Mouse (Mus musculus) layer of hippocampus, adult 18-20 months (tissue): ENCODE results near the gene Nfya. TPM values are rescaled to one million over a fixed set of nuclear protein-coding genes. Genes with fewer than 3 reads are reported as not detected.

Experiments
- DNase-seq, 2 experiments: peaks; one replicate each; pipeline ENCODE4 v3.0.0; 2022; ENCODE audit warnings: low spot score in 2 of 2
- total RNA-seq, 2 experiments: library from RNA; stranded (reverse); gene quantifications; 2 replicates each; pipeline ENCODE4 v1.2.3; 2021

The Nfya gene
- total RNA-seq, 2 experiments from 2014 or later: 28.4 to 31.7 TPM

DNA sequence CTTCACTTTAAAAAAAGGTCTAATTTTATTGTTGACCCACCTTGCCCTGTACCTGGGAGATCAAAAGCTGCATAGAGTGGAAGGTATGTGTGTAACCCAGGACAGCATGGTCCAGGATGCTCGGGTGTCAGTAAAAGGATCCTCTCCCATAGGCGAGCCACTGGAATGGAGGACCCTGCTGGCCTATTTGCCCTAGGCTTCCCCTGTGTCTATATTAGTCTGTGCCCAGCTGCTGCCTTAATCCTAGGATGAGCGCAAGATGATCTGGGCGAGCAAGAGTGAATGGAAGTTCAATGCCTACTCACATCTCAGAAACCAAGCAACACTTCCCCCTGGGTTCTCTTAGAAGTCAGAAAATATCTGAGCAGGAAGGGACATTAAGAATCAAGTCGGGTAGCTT is 21.3 kb upstream of the Nfya start:
- DNase-seq: no peak

DNA sequence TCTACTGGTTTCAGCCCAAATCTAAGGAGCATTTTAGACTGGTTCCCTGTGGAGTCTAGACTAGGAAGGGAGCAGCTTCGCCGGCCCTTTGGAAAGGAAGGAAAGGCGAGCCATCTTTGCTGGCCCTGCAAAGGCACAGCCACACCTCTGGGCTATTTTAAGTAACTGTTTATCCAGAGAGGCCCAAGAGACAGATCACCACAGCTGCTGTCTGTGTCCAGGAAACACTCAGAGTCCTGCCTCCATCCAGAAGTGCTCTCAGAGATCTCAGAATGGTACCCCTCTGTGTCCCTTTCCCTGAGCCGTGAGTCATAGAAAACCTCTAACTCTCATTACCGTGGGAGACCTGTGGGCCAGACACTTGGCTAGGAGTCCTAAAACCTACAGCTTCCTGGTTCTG is 20.7 kb upstream of the Nfya start:
- no peak for DNase-seq

GRCm38 (mm10) chr17:48427852-48428530 is 18.3 kb upstream of the Nfya start:
- no peak for DNase-seq

- DNase-seq: no peak
These were observed 17.5 kb upstream of the Nfya start for GRCm38 (mm10) chr17:48426991-48427750.

- DNase-seq: no peak
These were observed 16.3 kb upstream of the Nfya start for GRCm38 (mm10) chr17:48425823-48426612.

DNA sequence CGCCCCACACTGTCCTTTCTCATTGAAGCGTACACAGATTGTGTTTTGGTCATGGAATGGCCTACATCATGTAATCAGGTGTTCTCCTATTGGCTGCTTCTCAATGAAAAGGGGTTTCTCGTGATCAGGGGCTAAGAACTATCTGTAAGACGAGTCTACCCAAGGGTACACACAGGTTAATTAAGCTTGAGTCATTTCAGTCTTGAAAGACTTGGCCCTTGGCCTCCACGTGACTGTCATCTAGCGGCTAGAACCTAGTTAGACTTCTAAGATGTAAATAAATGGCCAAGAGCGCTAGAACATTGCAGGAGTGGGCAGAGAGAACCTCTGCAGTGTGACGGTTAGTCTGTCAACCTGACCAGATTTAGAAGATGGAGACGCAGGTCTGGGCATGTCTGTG is 14.5 kb upstream of the Nfya start:
- no peak for DNase-seq

DNA sequence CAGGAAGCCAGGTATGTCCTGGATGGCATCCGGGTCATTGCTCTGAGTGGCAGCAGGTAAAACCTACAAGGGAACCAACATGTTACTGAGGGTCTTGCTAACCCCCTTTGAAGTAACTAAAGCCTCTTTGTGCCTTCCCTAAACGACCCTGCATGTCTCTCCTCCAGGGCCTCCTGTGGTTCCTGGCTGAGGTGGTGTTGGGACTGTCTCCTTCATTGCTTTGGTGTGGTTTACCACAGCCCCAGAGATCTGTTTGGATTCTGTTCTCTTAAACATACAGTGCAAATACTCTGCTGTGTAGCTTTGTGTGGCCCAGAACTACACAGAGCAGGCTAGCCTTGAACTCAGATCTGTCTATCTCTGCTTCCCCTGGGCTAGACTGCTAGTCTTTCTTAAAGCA is 9.9 kb upstream of the Nfya start:
- no peak for DNase-seq

DNA sequence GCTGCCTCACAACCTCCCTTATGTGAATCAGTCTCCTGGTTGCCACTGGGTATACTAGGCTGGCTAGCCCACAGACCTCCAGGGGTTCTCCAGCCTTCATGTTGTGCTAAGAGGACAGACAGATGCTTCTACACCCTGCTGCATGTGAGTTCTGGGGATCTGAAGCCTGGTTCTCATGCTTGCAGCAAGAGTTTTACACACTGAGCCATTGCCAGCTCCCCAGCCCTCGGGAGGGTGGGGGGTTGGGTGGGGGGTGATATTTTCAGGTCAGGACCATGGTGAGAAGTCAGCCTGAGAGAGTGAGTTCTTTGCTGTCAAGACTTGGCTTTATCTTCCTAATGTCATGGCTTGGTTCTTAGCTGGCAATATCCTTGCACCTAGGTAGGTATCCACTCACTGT is 9.1 kb upstream of the Nfya start:
- no peak for DNase-seq

- no peak for DNase-seq
These were observed 8.5 kb upstream of the Nfya start for GRCm38 (mm10) chr17:48418174-48418573.

- no peak for DNase-seq
These were observed 7.8 kb upstream of the Nfya start for GRCm38 (mm10) chr17:48417521-48417920.

DNA sequence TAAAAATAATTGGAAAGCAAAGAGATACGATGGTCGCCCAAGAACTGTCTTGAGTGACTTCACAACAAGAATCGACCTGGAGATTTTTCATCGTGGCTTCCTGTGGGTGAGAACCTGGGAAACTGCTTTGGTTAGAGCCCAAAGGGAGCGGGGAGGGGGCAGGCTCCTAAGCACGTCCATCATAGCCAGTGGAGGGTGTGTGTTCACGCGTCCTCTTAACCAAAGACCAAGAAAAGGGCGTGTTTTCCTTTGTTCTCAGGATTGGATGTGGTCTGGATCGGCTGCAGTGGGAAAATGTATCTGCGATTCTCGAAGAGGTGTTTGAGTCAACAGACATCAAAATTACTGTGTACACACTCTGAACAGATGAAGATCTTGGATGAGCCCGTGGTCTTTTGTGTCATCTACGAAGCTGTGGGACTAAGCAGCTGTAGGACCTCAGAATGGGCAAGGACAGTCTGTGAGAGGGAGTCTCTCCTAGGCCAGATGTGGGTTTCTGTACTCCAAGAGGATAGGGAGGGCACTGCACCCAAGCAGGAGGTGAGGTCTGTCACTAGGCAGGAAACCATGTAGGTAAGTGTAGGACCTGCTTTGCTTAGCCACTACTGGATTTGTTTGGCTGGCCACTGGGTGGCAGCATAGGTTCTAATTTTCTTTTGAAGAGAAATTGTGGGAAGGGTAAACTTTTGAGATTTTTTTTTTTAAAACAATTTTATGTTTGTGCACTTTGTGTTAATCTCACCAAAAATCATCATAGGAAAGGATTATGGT is 6.9 kb upstream of the Nfya start:
- peak in 1 of 2 experiments; percentile 63 for DNase-seq

DNA sequence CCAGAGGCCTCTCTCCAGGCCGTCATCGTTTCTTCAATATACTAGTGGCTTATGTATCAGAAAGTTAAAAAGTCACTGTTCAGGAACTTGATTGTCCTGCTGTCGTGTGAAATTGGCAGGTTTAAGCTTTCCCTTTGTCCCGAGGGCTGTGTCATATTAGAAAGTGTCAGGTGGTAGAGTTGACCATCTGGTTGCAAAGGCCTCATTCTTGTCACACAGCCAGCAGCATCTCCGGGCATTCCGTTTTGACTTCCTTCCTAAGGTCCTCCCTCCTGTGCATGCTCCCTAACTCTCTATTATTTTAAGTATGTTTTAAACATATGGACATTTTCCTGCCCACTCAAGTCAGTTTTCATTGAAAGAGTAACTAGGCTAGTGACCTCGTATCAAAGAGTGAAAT is 6.3 kb upstream of the Nfya start:
- DNase-seq: no peak

- DNase-seq: no peak
These were observed 1.5 kb upstream of the Nfya start for GRCm38 (mm10) chr17:48411241-48411640.

DNA sequence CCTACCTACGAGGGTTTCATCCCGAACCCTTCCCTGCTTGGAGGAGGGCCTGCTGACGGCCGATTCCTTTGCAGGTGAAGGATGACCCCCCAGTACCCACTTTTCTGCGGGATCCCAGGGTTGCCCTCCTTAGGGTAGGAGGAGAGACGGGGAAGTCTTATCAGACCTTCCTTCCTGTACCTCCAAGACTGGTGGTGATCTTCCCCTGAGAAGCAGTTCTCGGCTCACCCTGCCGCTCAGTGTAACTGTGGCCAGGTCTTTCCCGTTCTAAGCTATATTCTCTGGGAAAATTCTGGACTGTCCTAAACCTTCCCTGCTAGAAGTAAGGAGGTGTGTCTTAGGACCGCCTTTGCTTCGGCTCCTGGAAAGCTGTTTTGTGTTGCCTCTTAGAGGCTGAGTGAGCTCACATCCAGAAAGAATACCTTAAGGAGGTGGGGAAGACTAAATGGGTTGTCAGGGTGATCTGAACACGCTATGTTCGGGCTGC is 636 bp upstream of the Nfya start:
- DNase-seq: no peak

DNA sequence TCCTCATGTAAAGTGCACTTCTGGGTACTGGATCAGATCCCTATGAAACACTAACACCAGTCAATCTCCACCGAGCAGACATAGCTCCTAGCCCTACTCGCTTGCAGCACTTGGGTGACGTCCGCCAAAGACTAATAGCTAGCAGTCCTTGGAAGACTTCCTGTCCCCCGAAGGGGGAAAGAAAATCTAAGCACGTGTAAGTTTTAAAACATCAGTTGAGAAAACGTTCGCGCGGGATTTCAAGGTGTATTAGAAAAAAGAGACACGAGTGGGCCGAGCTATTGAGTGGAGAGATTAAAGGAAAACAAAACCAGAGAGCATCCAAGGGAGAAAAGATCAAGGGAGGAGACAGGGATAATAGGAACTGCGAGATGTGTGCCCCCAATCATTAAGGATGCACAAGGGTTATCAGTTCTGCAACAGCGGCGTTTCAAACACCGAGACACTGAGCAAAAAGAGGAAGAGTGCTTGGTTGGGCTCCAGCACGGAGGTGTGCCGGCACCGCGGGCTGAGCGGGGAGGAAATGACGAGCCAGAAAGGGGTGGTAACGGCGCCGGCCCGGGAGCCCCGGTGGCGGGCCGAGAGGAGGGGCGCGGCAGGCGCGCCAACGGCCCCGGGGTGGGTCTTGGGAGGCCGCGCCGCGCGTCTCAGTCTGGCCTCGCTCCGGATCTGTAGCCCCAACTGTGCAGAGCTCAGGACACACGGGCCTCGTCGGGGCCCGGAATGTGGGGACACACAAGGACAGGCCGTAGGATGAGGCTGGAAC is 997 bp downstream of the Nfya start:
- peak; percentile 53 to 60 for DNase-seq

DNA sequence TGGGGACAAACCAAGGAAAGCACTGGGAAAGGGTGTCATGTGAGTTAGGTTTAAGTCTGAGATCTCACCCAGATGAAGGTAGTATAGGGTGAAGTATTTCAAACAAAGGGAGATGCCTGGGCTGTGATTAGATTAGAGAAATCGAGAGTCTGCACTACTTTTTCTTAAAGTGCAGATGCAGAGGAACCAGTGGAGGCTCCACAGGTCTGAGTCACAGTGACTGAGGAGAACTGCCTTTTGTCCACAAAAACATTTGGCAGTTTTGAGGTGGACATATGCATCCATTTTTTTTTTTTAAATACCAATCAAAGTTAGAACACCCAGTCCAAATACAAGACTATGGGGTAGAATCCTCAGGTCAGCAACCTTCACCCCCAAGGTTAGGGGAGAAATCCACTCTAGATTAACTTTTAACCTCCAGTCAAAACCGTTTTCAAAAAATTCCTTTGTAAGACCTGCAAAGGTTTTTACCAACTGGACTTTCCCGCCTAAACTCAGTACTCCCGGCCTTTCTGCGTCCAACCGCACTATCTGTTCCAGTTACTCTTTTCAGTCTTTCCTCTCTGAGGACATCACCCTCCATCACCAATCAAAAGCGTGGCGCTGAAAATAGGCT is 1.7 kb downstream of the Nfya start:
- DNase-seq: no peak

- no peak for DNase-seq
These were observed 2.6 kb downstream of the Nfya start for GRCm38 (mm10) chr17:48407154-48407553.

DNA sequence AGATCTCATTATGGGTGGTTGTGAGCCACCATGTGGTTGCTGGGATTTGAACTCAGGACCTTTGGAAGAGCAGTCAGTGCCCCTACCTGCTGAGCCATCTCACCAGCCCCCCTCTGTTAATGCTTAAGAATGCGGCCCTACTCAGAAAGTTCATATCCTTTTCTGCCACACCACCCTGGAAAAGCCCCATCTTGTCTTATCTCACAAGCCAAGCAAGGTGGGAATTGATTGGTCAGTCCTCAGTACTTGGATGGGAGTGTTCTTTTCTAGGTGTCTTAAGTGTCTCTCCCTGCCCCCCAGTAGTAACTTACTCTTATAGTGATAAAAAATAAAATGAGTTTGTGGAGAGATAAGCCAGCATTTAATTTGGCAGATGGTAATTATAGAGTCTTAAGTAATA is 5.0 kb downstream of the Nfya start:
- no peak for DNase-seq

DNA sequence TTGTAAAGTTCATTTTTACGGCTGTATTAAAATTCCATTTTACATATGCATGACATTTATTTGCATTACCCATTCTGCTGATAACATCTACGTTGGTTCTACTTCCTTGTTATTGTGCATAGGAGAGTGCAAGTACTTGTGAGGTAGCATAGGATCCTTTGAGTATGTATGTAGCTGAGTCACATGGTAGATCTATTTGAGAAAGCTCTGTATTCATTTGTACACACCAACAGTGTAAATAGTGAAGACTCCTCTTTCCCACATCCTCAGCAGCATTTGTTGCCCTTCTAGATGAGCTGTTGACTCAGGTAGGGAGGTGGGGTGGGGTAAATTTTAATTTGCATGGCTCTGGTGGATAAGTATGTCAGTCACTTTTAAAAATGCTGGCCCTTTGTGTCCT is 5.9 kb downstream of the Nfya start:
- DNase-seq: no peak

- DNase-seq: no peak
These were observed 7.0 kb downstream of the Nfya start for GRCm38 (mm10) chr17:48402751-48403150.
